Mouse (Mus musculus) neural tube, postnatal 0 days (tissue): ENCODE measurements around the gene Pax6. TPM values are rescaled to one million over a fixed set of nuclear protein-coding genes. Genes with fewer than 3 reads are reported as not detected.

ENCODE experiments used
- polyA plus RNA-seq: library from polyadenylated mRNA; unstranded; fragments of >200 nt; fragmentation: Nextera tagmentation; extraction: Ambion mirVana; gene quantifications from 2 replicates; pipeline ENCODE4 v1.2.1, GENCODE M21; 2015

The Pax6 gene
- polyA plus RNA-seq: 10.3 and 11.3 TPM in 2 replicates

DNA sequence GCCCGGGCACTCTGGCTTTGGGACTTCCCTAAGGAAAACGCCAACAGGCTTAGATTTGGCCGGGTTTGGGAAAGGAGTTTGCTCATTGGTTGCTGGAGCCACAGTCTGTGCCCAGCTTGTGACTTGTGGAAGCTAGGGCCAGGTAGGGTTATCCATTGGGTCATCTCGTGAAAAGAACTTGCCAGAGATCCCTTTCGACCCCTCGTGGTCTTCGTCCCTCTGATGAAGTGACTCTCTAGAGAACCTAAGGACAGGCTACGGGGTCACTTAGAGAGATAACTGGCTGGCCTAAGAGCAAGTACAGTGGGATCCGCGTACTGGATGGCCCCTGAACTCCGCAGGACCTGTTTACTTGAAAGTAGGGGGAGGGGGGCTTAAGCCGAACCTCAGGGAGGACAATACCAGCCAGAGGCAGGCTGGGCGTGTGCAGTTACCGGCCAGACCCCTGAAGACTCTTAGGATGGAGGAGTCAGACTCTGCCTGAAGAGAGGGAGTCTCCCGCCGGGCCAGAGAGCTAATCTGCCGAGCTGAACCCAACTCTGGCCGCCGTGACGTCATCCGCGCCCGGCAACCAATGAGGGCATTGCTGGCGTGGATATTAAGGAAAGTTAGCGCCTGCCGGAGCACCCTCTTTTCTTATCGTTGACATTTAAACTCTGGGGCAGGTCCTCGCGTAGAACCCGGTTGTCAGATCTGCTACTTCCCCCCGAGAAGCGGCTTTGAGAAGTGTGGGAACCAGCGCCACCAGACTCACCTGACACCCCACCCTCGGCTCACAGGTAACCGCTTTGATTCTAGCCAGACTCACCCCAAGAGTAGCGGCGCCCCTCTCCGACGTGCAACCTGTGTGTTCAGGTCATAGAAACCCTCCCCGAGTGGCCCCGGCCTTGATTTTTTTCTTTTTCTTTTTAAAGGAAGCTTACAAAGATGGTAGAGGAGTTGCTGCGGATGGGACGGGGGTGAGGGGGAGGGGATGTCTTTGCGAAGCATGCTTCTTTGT lies at the start of gene Pax6:
Gene Pax6 (plus strand): TSS at position 630 of the 1,000 bp plus-strand sequence.

Other genes starting within 250 kb of the Pax6 start
- 30.3 and 32.7 TPM in 2 replicates for gene Elp4, start 235.7 kb downstream of the Pax6 start, polyA plus RNA-seq
- gene Immp1l, start 235.7 kb downstream of the Pax6 start, polyA plus RNA-seq: 114 and 124 TPM in 2 replicates